Mouse (Mus musculus): Measurements from ENCODE around the gene Gabrb3. TPM values are rescaled to one million over a fixed set of nuclear protein-coding genes. Genes with fewer than 3 reads are reported as not detected.
A peak's percentile ranks its signal among the peaks of the same experiment; 100 is the strongest.

Gene Gabrb3
- polyA plus RNA-seq, 1 experiment = 4.2 TPM

- Histone ChIP-seq H3K4me1 (ENCODE audit: control insufficient read depth, insufficient read depth, low read length) (no peaks in the 10 kb centered on the region), H3K27me3 (replicated peaks; ENCODE audit: control insufficient read depth, insufficient read depth, low read length) (no peaks in the 10 kb centered on the region), H3K27ac (ENCODE audit: insufficient read depth, low read depth, low read length) (no peak overlapping the region), H3K4me3 (ENCODE audit: insufficient read depth, low read depth, low read length) (no peak overlapping the region), H3K36me3 (ENCODE audit: control insufficient read depth, insufficient read depth, low read length) (no peaks in the 10 kb centered on the region)
- no peak for TF ChIP-seq POLR2A (IDR thresholded peaks at IDR 0.05; ENCODE audit: low read depth, low read length)
- TF ChIP-seq CTCF (conservative IDR thresholded peaks at IDR 0.05; ENCODE audit: insufficient read depth, insufficient read length, low read depth, low read length) = no peak
- no peak for DNase-seq
- 80% methylated on average over 4 of the region's 4 CpGs for WGBS
These were observed 110.0 kb downstream of the Gabrb3 start for GRCm38 (mm10) chr7:57529451-57529850.

GRCm38 (mm10) chr7:57529954-57530353 lies 110.5 kb downstream of the Gabrb3 start:
- no peak for DNase-seq
- Histone ChIP-seq H3K4me1 (ENCODE audit: control insufficient read depth, insufficient read depth, low read length) (no peaks in the 10 kb centered on the region), H3K27me3 (replicated peaks; ENCODE audit: control insufficient read depth, insufficient read depth, low read length) (no peaks in the 10 kb centered on the region), H3K4me3 (ENCODE audit: insufficient read depth, low read depth, low read length) (no peak overlapping the region), H3K36me3 (ENCODE audit: control insufficient read depth, insufficient read depth, low read length) (no peaks in the 10 kb centered on the region), H3K27ac (ENCODE audit: insufficient read depth, low read depth, low read length) (no peak overlapping the region)
- TF ChIP-seq CTCF (conservative IDR thresholded peaks at IDR 0.05; ENCODE audit: insufficient read depth, insufficient read length, low read depth, low read length) (no peak), POLR2A (IDR thresholded peaks at IDR 0.05; ENCODE audit: low read depth, low read length) (no peak)
- WGBS = 86% methylated on average over 8 of the region's 8 CpGs

- Histone ChIP-seq H3K4me1 (ENCODE audit: control insufficient read depth, insufficient read depth, low read length) (no peaks in the 10 kb centered on the region), H3K36me3 (ENCODE audit: control insufficient read depth, insufficient read depth, low read length) (no peaks in the 10 kb centered on the region), H3K4me3 (ENCODE audit: insufficient read depth, low read depth, low read length) (no peak overlapping the region), H3K27me3 (replicated peaks; ENCODE audit: control insufficient read depth, insufficient read depth, low read length) (no peaks in the 10 kb centered on the region), H3K27ac (ENCODE audit: insufficient read depth, low read depth, low read length) (no peak overlapping the region)
- no peak for TF ChIP-seq CTCF (conservative IDR thresholded peaks at IDR 0.05; ENCODE audit: insufficient read depth, insufficient read length, low read depth, low read length)
- TF ChIP-seq POLR2A (IDR thresholded peaks at IDR 0.05; ENCODE audit: low read depth, low read length) = no peak
- WGBS = 18% methylated on average over 10 of the region's 10 CpGs
- DNase-seq = no peak
These were observed 113.2 kb downstream of the Gabrb3 start for GRCm38 (mm10) chr7:57532676-57533075.

GRCm38 (mm10) chr7:57538565-57538964 lies 119.1 kb downstream of the Gabrb3 start:
- no peaks in the 10 kb centered on the region for H3K4me1 ChIP-seq (ENCODE audit: control insufficient read depth, insufficient read depth, low read length)
- no peak for DNase-seq
- H3K4me3 ChIP-seq (ENCODE audit: insufficient read depth, low read depth, low read length) = no peak overlapping the region
- TF ChIP-seq CTCF (conservative IDR thresholded peaks at IDR 0.05; ENCODE audit: insufficient read depth, insufficient read length, low read depth, low read length) (peak; percentile 38), POLR2A (IDR thresholded peaks at IDR 0.05; ENCODE audit: low read depth, low read length) (no peak)
- WGBS = 21% methylated on average over 7 of the region's 7 CpGs
- no peaks in the 10 kb centered on the region for H3K36me3 ChIP-seq (ENCODE audit: control insufficient read depth, insufficient read depth, low read length)
- H3K27me3 ChIP-seq (replicated peaks; ENCODE audit: control insufficient read depth, insufficient read depth, low read length) = no peaks in the 10 kb centered on the region
- H3K27ac ChIP-seq (ENCODE audit: insufficient read depth, low read depth, low read length) = no peak overlapping the region

GRCm38 (mm10) chr7:57560732-57561436 lies 141.4 kb downstream of the Gabrb3 start:
- TF ChIP-seq CTCF (conservative IDR thresholded peaks at IDR 0.05; ENCODE audit: insufficient read depth, insufficient read length, low read depth, low read length) = no peak
- Histone ChIP-seq H3K4me1 (ENCODE audit: control insufficient read depth, insufficient read depth, low read length) (no peaks in the 10 kb centered on the region), H3K27ac (ENCODE audit: insufficient read depth, low read depth, low read length) (no peak overlapping the region), H3K4me3 (ENCODE audit: insufficient read depth, low read depth, low read length) (no peak overlapping the region), H3K27me3 (replicated peaks; ENCODE audit: control insufficient read depth, insufficient read depth, low read length) (no peaks in the 10 kb centered on the region), H3K36me3 (ENCODE audit: control insufficient read depth, insufficient read depth, low read length) (no peaks in the 10 kb centered on the region)
- WGBS = 66% methylated on average over 3 of the region's 3 CpGs
- no peak for DNase-seq

GRCm38 (mm10) chr7:57564403-57564802 lies 144.9 kb downstream of the Gabrb3 start:
- no peaks in the 10 kb centered on the region for H3K36me3 ChIP-seq (ENCODE audit: control insufficient read depth, insufficient read depth, low read length)
- H3K4me1 ChIP-seq (ENCODE audit: control insufficient read depth, insufficient read depth, low read length) = no peaks in the 10 kb centered on the region
- H3K27ac ChIP-seq (ENCODE audit: insufficient read depth, low read depth, low read length) = no peak overlapping the region
- TF ChIP-seq CTCF (conservative IDR thresholded peaks at IDR 0.05; ENCODE audit: insufficient read depth, insufficient read length, low read depth, low read length) = no peak
- TF ChIP-seq POLR2A (IDR thresholded peaks at IDR 0.05; ENCODE audit: low read depth, low read length) = no peak
- no peaks in the 10 kb centered on the region for H3K27me3 ChIP-seq (replicated peaks; ENCODE audit: control insufficient read depth, insufficient read depth, low read length)
- DNase-seq = no peak
- H3K4me3 ChIP-seq (ENCODE audit: insufficient read depth, low read depth, low read length) = no peak overlapping the region
- WGBS = 91% methylated on average over 12 of the region's 12 CpGs

DNA sequence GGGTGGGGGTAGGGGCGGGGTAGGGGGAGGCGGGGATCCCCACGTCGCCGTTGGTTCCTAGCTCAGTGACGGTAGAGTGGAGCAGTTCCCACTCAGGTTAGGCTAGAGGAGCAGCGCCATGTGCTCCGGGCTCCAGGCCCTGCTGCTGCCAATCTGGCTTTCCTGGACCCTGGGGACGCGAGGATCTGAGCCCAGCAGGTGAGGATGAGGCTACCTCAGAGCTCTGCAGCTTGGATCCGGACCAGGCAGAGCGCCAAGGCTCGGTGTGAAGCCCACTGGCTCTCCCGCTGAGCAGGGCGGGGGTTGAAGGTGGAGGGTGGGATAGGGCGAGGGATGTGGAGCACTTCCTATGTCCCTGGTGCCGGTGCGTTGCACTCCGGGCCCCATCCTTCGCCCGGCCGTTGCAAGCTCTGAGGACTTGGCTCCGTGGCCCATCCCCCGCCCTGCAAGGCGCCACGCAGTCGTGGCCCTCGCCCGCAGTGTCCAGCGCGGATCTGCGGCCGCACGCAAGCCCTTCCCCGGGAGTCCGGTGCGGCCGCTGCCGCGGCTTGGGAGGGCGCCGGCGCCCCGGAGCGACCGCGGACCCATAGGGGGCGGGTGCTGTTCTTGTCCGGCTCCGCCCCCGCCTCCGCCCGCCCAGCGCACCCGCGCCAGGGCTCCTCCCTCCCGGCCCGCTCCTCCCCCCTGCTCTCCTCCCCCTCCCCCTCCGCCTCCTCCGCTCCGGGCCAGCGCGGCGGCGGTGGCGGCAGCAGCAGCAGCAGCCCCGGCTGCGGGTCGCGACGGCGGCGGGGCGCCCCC lies 171.2 kb downstream of the Gabrb3 start:
- no peaks in the 10 kb centered on the region for H3K27me3 ChIP-seq (replicated peaks; ENCODE audit: control insufficient read depth, insufficient read depth, low read length)
- TF ChIP-seq POLR2A (IDR thresholded peaks at IDR 0.05; ENCODE audit: low read depth, low read length) (no peak), CTCF (conservative IDR thresholded peaks at IDR 0.05; ENCODE audit: insufficient read depth, insufficient read length, low read depth, low read length) (no peak)
- H3K36me3 ChIP-seq (ENCODE audit: control insufficient read depth, insufficient read depth, low read length) = no peaks in the 10 kb centered on the region
- DNase-seq = peak; percentile 60
- peak overlapping the region; percentile 67 for H3K4me3 ChIP-seq (ENCODE audit: insufficient read depth, low read depth, low read length)
- H3K4me1 ChIP-seq (ENCODE audit: control insufficient read depth, insufficient read depth, low read length) = no peaks in the 10 kb centered on the region
- WGBS = 1% methylated on average over 73 of the region's 74 CpGs
- no peak overlapping the region for H3K27ac ChIP-seq (ENCODE audit: insufficient read depth, low read depth, low read length)

All from kidney, adult 2 months (tissue).